Mouse (Mus musculus): ENCODE data around the gene Rnaset2b. TPM values are rescaled to one million over a fixed set of nuclear protein-coding genes. Genes with fewer than 3 reads are reported as not detected.
"Not testable (repeated sequence)": the region's sequence is repeated elsewhere in the genome, so short reads cannot be mapped to it uniquely, and the experiment has no call there.

Gene Rnaset2b
- polyA plus RNA-seq, 1 experiment from 2014 or later: 386 TPM

DNA sequence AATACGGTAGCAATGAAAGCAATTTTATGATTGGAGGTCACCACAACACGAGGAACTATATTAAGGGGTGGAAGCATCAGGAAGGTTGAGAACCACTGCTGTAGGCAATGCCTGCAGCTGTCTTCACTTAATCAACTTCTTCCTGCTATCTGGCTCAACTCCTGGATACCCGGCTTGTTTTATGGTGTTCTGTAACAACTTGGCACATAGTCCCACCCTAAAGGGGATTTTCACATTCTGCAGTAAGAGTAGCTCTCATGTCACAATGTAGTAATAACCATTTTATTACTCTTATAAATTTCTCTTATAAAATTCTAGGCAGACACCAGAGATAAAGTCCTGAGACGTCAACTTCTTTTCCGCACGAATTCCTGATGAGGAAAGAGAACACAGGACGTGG is 39.0 kb downstream of the Rnaset2b start:
- H3K9ac ChIP-seq (replicated peaks; ENCODE audit: low read length); H3K4me2 ChIP-seq (replicated peaks; ENCODE audit: low read depth, low read length); H3K36me3 ChIP-seq (ENCODE audit: insufficient read depth, low read length); ATAC-seq (ENCODE audit: low FRiP score, low TSS enrichment); H3K27me3 ChIP-seq (ENCODE audit: insufficient read depth, low read length); H3K9me3 ChIP-seq (ENCODE audit: low read length); H3K4me1 ChIP-seq (ENCODE audit: insufficient read depth, low read length); H3K4me3 ChIP-seq (ENCODE audit: low read length); H3K27ac ChIP-seq (ENCODE audit: low read length): not testable (repeated sequence)
- no CpG with 5 or more reads among the region's 7 CpGs for WGBS

DNA sequence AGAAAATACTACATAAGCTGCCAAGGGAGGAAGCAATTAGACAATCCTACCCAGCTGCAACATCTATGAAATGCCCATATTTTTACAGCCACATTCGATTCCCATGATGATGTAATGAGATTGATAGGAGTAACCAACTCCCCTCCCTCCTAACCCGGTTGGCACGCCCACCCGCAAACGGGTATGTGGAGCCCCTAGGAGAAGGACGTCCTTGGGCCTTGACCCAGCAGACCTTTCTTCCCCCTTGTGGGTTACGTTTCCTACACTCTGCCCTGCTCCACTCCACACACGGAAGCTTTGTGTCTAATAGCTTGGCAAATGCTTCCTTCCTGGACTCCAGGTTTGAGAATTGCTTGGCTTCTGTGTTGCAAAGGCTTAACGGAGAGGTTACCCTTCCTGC is 39.5 kb downstream of the Rnaset2b start:
- H3K9me3 ChIP-seq (ENCODE audit: low read length); H3K36me3 ChIP-seq (ENCODE audit: insufficient read depth, low read length); H3K9ac ChIP-seq (replicated peaks; ENCODE audit: low read length); H3K4me2 ChIP-seq (replicated peaks; ENCODE audit: low read depth, low read length); H3K27ac ChIP-seq (ENCODE audit: low read length); H3K4me1 ChIP-seq (ENCODE audit: insufficient read depth, low read length); ATAC-seq (ENCODE audit: low FRiP score, low TSS enrichment); H3K4me3 ChIP-seq (ENCODE audit: low read length); H3K27me3 ChIP-seq (ENCODE audit: insufficient read depth, low read length): not testable (repeated sequence)
- 45% methylated on average over 4 of the region's 9 CpGs for WGBS

DNA sequence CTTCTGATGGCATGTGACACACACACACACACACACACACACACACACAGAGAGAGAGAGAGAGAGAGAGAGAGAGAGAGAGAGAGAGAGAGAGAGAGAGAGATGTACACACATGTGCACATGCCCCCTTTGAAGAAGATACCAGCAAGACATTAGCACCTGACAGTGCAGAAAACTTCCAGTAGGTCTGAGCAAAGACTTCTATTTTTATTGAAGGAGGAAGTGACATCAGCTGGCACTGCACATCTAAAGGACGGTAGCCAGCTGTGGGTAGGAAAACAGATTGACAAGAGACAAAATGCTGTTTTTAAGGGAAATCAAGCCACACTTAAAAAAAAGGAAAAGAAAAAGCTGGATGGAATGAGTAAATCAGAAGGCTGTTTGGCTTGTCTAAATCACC is 43.8 kb downstream of the Rnaset2b start:
- H3K9ac ChIP-seq (replicated peaks; ENCODE audit: low read length); ATAC-seq (ENCODE audit: low FRiP score, low TSS enrichment); H3K27me3 ChIP-seq (ENCODE audit: insufficient read depth, low read length); H3K9me3 ChIP-seq (ENCODE audit: low read length); H3K4me1 ChIP-seq (ENCODE audit: insufficient read depth, low read length); H3K27ac ChIP-seq (ENCODE audit: low read length); H3K4me2 ChIP-seq (replicated peaks; ENCODE audit: low read depth, low read length); H3K4me3 ChIP-seq (ENCODE audit: low read length); H3K36me3 ChIP-seq (ENCODE audit: insufficient read depth, low read length): not testable (repeated sequence)
- WGBS: no CpG with 5 or more reads among the region's 1 CpGs

DNA sequence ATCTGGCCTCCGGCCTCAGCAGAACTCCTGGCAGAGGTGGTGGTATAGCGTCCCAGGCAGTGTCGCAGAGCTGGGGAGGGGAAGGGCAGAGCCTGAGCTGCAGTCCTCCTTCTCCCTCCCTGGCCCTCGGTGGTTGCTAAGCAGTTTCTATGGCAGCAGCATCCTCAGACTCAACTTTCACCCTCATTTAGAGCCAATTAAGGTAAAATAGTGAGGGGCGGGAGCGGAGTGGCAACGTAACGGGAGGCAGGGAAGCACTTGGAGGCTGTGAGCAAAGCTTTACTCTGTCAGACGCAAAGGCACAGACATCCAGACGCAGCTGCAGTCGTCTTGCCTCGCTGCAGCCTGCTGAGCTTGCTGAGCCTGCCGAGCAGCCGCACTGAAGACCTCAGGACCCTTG is 54.8 kb downstream of the Rnaset2b start, which contains the start of gene Gm1604a:
TSS of gene Gm1604a (plus strand) at position 312 of the 400 bp plus-strand sequence.
- H3K9ac ChIP-seq (replicated peaks; ENCODE audit: low read length); H3K36me3 ChIP-seq (ENCODE audit: insufficient read depth, low read length); H3K27ac ChIP-seq (ENCODE audit: low read length); H3K4me1 ChIP-seq (ENCODE audit: insufficient read depth, low read length); H3K27me3 ChIP-seq (ENCODE audit: insufficient read depth, low read length); H3K9me3 ChIP-seq (ENCODE audit: low read length); H3K4me2 ChIP-seq (replicated peaks; ENCODE audit: low read depth, low read length); H3K4me3 ChIP-seq (ENCODE audit: low read length): not testable (repeated sequence)
- WGBS: 21% methylated on average over 6 of the region's 14 CpGs
- peak; percentile 46; the same call in 1 of the 2 replicates for ATAC-seq (ENCODE audit: low FRiP score, low TSS enrichment)

DNA sequence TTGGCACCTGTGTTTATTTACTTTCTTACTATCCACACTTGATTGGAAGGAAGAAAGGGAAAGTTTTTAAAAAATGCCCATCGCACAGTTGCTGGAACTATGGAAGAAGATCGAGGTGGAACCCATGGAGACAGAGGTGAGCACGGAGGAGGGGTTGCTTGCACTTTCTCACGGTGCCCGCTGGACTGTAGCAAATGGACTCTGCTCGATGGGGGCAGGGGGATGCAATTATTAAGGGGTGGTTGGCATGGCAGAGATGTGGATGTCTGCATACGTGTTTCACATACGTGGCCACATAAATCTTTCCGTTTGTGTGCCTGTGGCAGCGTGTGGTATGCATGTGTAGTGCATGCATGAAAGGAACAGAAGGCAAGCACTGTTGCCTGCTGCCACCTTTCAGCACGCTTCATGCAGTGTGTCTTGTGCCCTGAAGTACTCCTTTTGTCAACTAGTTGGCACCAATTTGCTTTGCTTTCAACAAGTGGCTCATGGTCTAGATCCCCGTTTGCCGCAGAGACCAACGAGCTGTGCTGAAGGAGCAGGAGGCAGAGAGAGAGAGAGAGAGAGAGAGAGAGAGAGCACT is 55.4 kb downstream of the Rnaset2b start:
- H3K4me3 ChIP-seq (ENCODE audit: low read length); H3K9me3 ChIP-seq (ENCODE audit: low read length): not testable (repeated sequence)
- ATAC-seq (ENCODE audit: low FRiP score, low TSS enrichment): peak; percentile 70; the same call in 1 of the 2 replicates

DNA sequence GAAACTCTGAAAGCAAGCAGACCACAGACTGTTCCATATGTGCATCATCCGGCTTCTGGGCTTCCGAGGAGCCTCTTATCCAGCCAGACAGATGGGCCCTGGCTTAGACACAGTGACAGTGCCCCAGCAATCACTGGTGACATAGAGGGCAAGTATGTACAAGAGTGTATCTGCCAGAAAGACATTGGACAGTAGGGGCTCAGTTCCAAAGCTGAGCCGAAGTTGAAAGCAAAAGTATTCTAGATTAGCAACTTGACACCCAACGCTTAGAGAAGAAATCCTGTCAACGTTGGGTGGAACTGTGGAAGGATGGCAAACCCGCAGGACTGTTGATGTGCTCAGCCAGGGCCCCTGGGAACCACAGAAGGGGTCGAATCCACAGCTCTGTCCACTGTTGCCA is 59.8 kb downstream of the Rnaset2b start:
- not testable (repeated sequence) for H3K4me2 ChIP-seq (replicated peaks; ENCODE audit: low read depth, low read length); H3K27ac ChIP-seq (ENCODE audit: low read length); H3K9me3 ChIP-seq (ENCODE audit: low read length); H3K36me3 ChIP-seq (ENCODE audit: insufficient read depth, low read length); H3K4me3 ChIP-seq (ENCODE audit: low read length); H3K4me1 ChIP-seq (ENCODE audit: insufficient read depth, low read length); H3K9ac ChIP-seq (replicated peaks; ENCODE audit: low read length); ATAC-seq (ENCODE audit: low FRiP score, low TSS enrichment); H3K27me3 ChIP-seq (ENCODE audit: insufficient read depth, low read length)
- WGBS: 56% methylated on average over 5 of the region's 7 CpGs

More for the DNA sequence above, 55.4 kb downstream of the Rnaset2b start:
- H3K27me3 ChIP-seq (ENCODE audit: insufficient read depth, low read length); H3K27ac ChIP-seq (ENCODE audit: low read length); H3K9ac ChIP-seq (replicated peaks; ENCODE audit: low read length); H3K4me2 ChIP-seq (replicated peaks; ENCODE audit: low read depth, low read length); H3K4me1 ChIP-seq (ENCODE audit: insufficient read depth, low read length); H3K36me3 ChIP-seq (ENCODE audit: insufficient read depth, low read length): not testable (repeated sequence)
- 40% methylated on average over 3 of the region's 14 CpGs for WGBS

DNA sequence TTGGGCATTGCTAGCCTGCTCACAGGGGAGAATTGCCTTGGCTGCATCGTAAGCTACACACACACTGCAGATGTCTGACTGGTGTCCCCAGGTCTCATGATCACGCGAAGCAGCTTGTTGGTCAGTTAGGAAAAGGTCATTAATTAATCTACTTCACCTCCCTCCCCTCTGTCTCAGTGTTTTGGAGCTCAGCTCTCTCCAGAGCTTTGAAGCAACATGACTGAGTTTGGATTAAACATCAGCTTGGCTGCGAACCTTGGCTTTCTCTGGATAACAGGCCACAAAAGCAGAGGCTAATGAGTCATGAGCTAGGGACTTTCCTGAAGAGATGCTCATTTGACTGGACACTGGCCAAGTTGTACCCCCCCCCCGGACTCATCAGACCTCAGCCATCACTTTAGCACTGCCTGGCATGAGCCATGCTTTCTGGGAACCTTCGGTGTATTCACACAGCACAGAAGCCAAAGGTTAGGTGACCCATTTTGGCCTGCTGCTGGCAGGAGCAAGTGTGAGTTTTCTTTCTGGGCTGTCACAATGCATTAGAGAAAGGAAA is 60.3 kb downstream of the Rnaset2b start:
- not testable (repeated sequence) for H3K9me3 ChIP-seq (ENCODE audit: low read length); H3K4me2 ChIP-seq (replicated peaks; ENCODE audit: low read depth, low read length); H3K27me3 ChIP-seq (ENCODE audit: insufficient read depth, low read length); H3K27ac ChIP-seq (ENCODE audit: low read length); H3K4me1 ChIP-seq (ENCODE audit: insufficient read depth, low read length); H3K4me3 ChIP-seq (ENCODE audit: low read length); H3K36me3 ChIP-seq (ENCODE audit: insufficient read depth, low read length); H3K9ac ChIP-seq (replicated peaks; ENCODE audit: low read length)
- WGBS: 80% methylated on average over 3 of the region's 6 CpGs
- peak; percentile 75 for ATAC-seq (ENCODE audit: low FRiP score, low TSS enrichment)

DNA sequence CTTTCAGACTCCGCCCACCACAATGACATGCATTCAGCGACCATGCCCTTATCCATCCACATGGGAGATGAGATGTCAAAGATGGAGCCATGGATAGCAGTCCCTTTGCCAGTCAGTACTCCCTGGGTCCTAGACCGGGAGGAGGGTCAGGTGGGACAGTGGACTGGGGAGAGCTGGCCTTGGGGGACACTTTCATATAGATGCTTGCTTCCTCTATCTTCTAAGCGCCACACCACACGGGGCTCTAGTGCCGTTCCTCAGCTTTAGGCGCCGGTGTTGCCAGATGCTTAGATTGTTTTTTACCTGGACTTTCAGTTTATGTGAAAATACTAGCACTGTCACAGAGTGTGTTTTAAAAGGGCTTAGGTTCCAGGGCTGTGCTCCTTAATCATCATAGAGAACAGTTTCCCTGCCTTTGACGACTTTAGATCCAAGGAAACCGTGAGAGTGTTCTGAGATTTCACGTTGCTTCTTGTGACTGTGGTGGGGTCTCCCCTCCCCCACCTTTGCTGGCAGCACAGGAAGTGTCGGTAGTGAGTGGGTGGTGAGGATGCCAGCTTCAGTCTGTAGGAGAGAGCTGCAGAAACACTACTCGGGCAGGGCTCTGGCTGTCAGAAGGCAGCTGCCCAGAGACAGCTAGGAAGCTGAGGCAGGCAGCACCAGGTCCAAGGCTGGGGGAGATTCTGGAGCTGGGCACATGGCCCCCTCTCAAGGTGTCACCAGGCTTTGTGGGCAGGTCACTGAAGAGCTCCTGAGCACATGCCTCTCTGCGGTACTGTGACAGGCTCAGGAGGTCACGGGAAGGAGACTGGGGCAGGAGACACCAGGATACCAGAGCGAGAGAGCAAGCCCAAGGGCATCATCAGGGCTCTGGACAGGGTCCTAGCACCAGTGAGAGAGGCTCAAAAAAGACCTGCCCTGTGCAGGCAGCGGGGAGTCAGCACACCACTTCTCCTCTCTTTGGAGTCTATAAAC is 63.0 kb downstream of the Rnaset2b start:
- ATAC-seq (ENCODE audit: low FRiP score, low TSS enrichment): peak; percentile 20; the same call in 1 of the 2 replicates
- not testable (repeated sequence) for H3K27me3 ChIP-seq (ENCODE audit: insufficient read depth, low read length); H3K4me3 ChIP-seq (ENCODE audit: low read length); H3K9ac ChIP-seq (replicated peaks; ENCODE audit: low read length); H3K4me2 ChIP-seq (replicated peaks; ENCODE audit: low read depth, low read length); H3K27ac ChIP-seq (ENCODE audit: low read length); H3K36me3 ChIP-seq (ENCODE audit: insufficient read depth, low read length); H3K4me1 ChIP-seq (ENCODE audit: insufficient read depth, low read length); H3K9me3 ChIP-seq (ENCODE audit: low read length)
- 60% methylated on average over 2 of the region's 17 CpGs for WGBS
